Mouse (Mus musculus) liver, postnatal 0 days (tissue): ENCODE results near the gene Olfr651. TPM values are rescaled to one million over a fixed set of nuclear protein-coding genes. Genes with fewer than 3 reads are reported as not detected.
"Not testable (repeated sequence)": the region's sequence is repeated elsewhere in the genome, so short reads cannot be mapped to it uniquely, and the experiment has no call there.

Experiments used
- ATAC-seq: fragments of 200-750 bp; cut with Nextera tagmentation; 2 replicates; pipeline ENCODE4 v1.8.0; 2017; ENCODE audit warnings: mild to moderate bottlenecking, moderate library complexity
- DNase-seq: peaks from one replicate; pipeline ENCODE4 v3.0.0-alpha.2; 2016
- H3K27ac ChIP-seq: fragments of 300-500 bp; sonication (generic); 2 replicates; pipeline ENCODE4 v1.5.1; 2014; ENCODE audit warnings: antibody characterized with exemption, moderate library complexity, mild to moderate bottlenecking, low read depth
- H3K27me3 ChIP-seq: fragments of 300-500 bp; sonication (generic); 2 replicates; pipeline ENCODE4 v1.6.1; 2014; ENCODE audit warnings: low read length, control low read depth, mixed read lengths; ENCODE audit not compliant: insufficient read depth
- H3K36me3 ChIP-seq: fragments of 300-500 bp; sonication (generic); replicated peaks from 2 replicates; pipeline ENCODE4 v1.6.1; 2014; ENCODE audit warnings: mild to moderate bottlenecking, control low read depth, low read length, moderate library complexity, mixed read lengths; ENCODE audit not compliant: insufficient read depth
- H3K4me1 ChIP-seq: fragments of 300-500 bp; sonication (generic); 2 replicates; pipeline ENCODE4 v1.6.1; 2014; ENCODE audit warnings: antibody characterized with exemption, mild to moderate bottlenecking, control low read depth; ENCODE audit not compliant: insufficient read depth
- H3K4me2 ChIP-seq: fragments of 300-500 bp; sonication (generic); 2 replicates; pipeline ENCODE4 v1.6.1; 2014; ENCODE audit warnings: low read depth, mild to moderate bottlenecking, low read length, moderate library complexity, mixed read lengths
- H3K4me3 ChIP-seq: fragments of 300-500 bp; sonication (generic); 2 replicates; pipeline ENCODE4 v1.5.1; 2014; ENCODE audit warnings: low read depth, low read length
- H3K9ac ChIP-seq: fragments of 300-500 bp; sonication (generic); replicated peaks from 2 replicates; pipeline ENCODE4 v1.6.1; 2014; ENCODE audit warnings: mild to moderate bottlenecking, moderate library complexity
- H3K9me3 ChIP-seq: fragments of 300-500 bp; sonication (generic); 2 replicates; pipeline ENCODE4 v1.6.1; 2016; ENCODE audit warnings: mild to moderate bottlenecking, control low read depth, low read length, mixed read lengths
- CTCF ChIP-seq: sonication (generic); IDR thresholded peaks from 2 replicates; pipeline ENCODE4 v1.5.1; 2016; ENCODE audit warnings: antibody characterized with exemption, low read depth
- EP300 ChIP-seq: IDR thresholded peaks from 2 replicates; pipeline ENCODE4 v1.6.1; 2016; ENCODE audit warnings: antibody characterized with exemption, low read depth, mild to moderate bottlenecking
- WGBS: fragments of 180-500 bp; shearing (Covaris S2); extraction: QIAGEN DNeasy Blood & Tissue Kit; methylation state at CpG from one replicate; pipeline ENCODE4 v1.1.7; 2014; ENCODE audit not compliant: insufficient replicate concordance; 5-methylcytosine and 5-hydroxymethylcytosine counted together
- polyA plus RNA-seq: library from polyadenylated mRNA; unstranded; fragments of >200 nt; fragmentation: Nextera tagmentation; extraction: Ambion mirVana; gene quantifications from 2 replicates; pipeline ENCODE4 v1.2.1, GENCODE M21; 2015

Gene Olfr651
- not detected in 2 replicates for polyA plus RNA-seq

- Histone ChIP-seq H3K27me3 (no peaks in the 10 kb centered on the region), H3K36me3 (no peaks in the 10 kb centered on the region), H3K4me2 (no peak within 1 kb of the TSS), H3K9me3 (no peaks in the 10 kb centered on the region), H3K4me1 (no peaks in the 10 kb centered on the region), H3K4me3 (no peak within 1 kb of the TSS), H3K9ac (no peak within 1 kb of the TSS), H3K27ac (no peak within 1 kb of the TSS)
- DNase-seq: no peak
- 73% methylated on average over 5 of the region's 5 CpGs for WGBS
- no peak for ATAC-seq
- TF ChIP-seq CTCF (no peak), EP300 (no peak)
Observed at GRCm38 (mm10) chr7:104549833-104550232, at the start of gene Olfr651. Gene Olfr651, plus strand, starts transcription at chr7:104550133.

- not testable (repeated sequence) for H3K27me3 ChIP-seq, H3K4me1 ChIP-seq, DNase-seq, H3K27ac ChIP-seq, ATAC-seq, H3K4me3 ChIP-seq, H3K36me3 ChIP-seq, H3K9ac ChIP-seq, H3K4me2 ChIP-seq, H3K9me3 ChIP-seq
- 60% methylated on average over 6 of the region's 6 CpGs for WGBS
Observed at GRCm38 (mm10) chr7:104501186-104501585, 48.7 kb upstream of the Olfr651 start.

- TF ChIP-seq CTCF (no peak), EP300 (no peak)
- WGBS: 3% methylated on average over 42 of the region's 59 CpGs
- no peaks in the 10 kb centered on the region for H3K9me3 ChIP-seq
- H3K4me3 ChIP-seq: peak overlapping the region; percentile 51
- H3K36me3 ChIP-seq: no peaks in the 10 kb centered on the region
- DNase-seq: peak; percentile 32
- ATAC-seq: peak; percentile 68
- no peak overlapping the region for H3K27ac ChIP-seq
- H3K9ac ChIP-seq: no peak overlapping the region
- H3K4me1 ChIP-seq: no peaks in the 10 kb centered on the region
- peak overlapping the region; percentile 68 for H3K4me2 ChIP-seq
- 0 out of 2 replicates have a peak, but pooled peaks cover 2% of the 10 kb centered on the region for H3K27me3 ChIP-seq
Observed at GRCm38 (mm10) chr7:104501589-104502371, 48.2 kb upstream of the Olfr651 start.

- H3K9ac ChIP-seq, DNase-seq, H3K9me3 ChIP-seq, H3K27me3 ChIP-seq, H3K36me3 ChIP-seq, H3K4me1 ChIP-seq: not testable (repeated sequence)
- Histone ChIP-seq H3K4me3 (peak within 1 kb of the TSS; percentile 28), H3K27ac (0 out of 2 replicates have a peak within 1 kb of the TSS, but pooled peaks have one; percentile 25), H3K4me2 (peak within 1 kb of the TSS; percentile 50)
- ATAC-seq: peak; percentile 93
- peak; percentile 58 for TF ChIP-seq CTCF
Observed at GRCm38 (mm10) chr7:104507421-104508065, 42.4 kb upstream of the Olfr651 start, which contains the start of gene Trim30d. Gene Trim30d, minus strand, starts transcription at chr7:104507849.

- Histone ChIP-seq H3K9ac (no peak overlapping the region), H3K4me2 (no peak overlapping the region), H3K4me1 (no peaks in the 10 kb centered on the region), H3K4me3 (no peak overlapping the region), H3K36me3 (no peaks in the 10 kb centered on the region), H3K9me3 (no peaks in the 10 kb centered on the region), H3K27ac (no peak overlapping the region), H3K27me3 (no peaks in the 10 kb centered on the region)
- WGBS: 56% methylated on average over 1 of the region's 1 CpGs
- no peak for ATAC-seq
- TF ChIP-seq EP300: no peak
- no peak for TF ChIP-seq CTCF
- DNase-seq: no peak
Observed at GRCm38 (mm10) chr7:104552700-104553099, 2.8 kb downstream of the Olfr651 start.

GRCm38 (mm10) chr7:104560601-104561000 lies 10.7 kb downstream of the Olfr651 start, which contains the start of gene Olfr652:
Gene Olfr652, plus strand, starts transcription at chr7:104560901.
- no peak within 1 kb of the TSS for H3K4me3 ChIP-seq
- no peaks in the 10 kb centered on the region for H3K4me1 ChIP-seq
- TF ChIP-seq CTCF: no peak
- no peaks in the 10 kb centered on the region for H3K9me3 ChIP-seq
- no peak for DNase-seq
- no peaks in the 10 kb centered on the region for H3K36me3 ChIP-seq
- no peak within 1 kb of the TSS for H3K27ac ChIP-seq
- no peak within 1 kb of the TSS for H3K4me2 ChIP-seq
- ATAC-seq: no peak
- H3K9ac ChIP-seq: no peak within 1 kb of the TSS
- H3K27me3 ChIP-seq: no peaks in the 10 kb centered on the region
